Mouse (Mus musculus): Measurements from ENCODE around the gene Gpd2.

Gpd2 gene

GRCm38 (mm10) chr2:57237475-57237919 lies at the start of gene Gpd2:
Gene Gpd2, plus strand, starts transcription at chr2:57237635.
- DNase-seq (ENCODE audit: low read depth, low spot score) = peak; percentile 42

- DNase-seq (ENCODE audit: low read depth, low spot score) = no peak
Observed at GRCm38 (mm10) chr2:57188237-57188636, 49.2 kb upstream of the Gpd2 start.

GRCm38 (mm10) chr2:57190884-57191283 lies 46.6 kb upstream of the Gpd2 start:
- no peak for DNase-seq (ENCODE audit: low read depth, low spot score)

- DNase-seq (ENCODE audit: low read depth, low spot score) = no peak
Observed at GRCm38 (mm10) chr2:57199046-57199445, 38.4 kb upstream of the Gpd2 start.

GRCm38 (mm10) chr2:57208472-57209083 lies 28.9 kb upstream of the Gpd2 start:
- no peak for DNase-seq (ENCODE audit: low read depth, low spot score)

GRCm38 (mm10) chr2:57211049-57212001 lies 26.1 kb upstream of the Gpd2 start:
- no peak for DNase-seq (ENCODE audit: low read depth, low spot score)

GRCm38 (mm10) chr2:57213364-57213763 lies 24.1 kb upstream of the Gpd2 start:
- no peak for DNase-seq (ENCODE audit: low read depth, low spot score)

- DNase-seq (ENCODE audit: low read depth, low spot score) = no peak
Observed at GRCm38 (mm10) chr2:57223288-57224026, 14.0 kb upstream of the Gpd2 start.

- DNase-seq (ENCODE audit: low read depth, low spot score) = no peak
Observed at GRCm38 (mm10) chr2:57225236-57225635, 12.2 kb upstream of the Gpd2 start.

- DNase-seq (ENCODE audit: low read depth, low spot score) = no peak
Observed at GRCm38 (mm10) chr2:57227425-57227824, 10.0 kb upstream of the Gpd2 start.

- DNase-seq (ENCODE audit: low read depth, low spot score) = peak; percentile 57
Observed at GRCm38 (mm10) chr2:57229647-57230240, 7.7 kb upstream of the Gpd2 start.

- peak; percentile 86 for DNase-seq (ENCODE audit: low read depth, low spot score)
Observed at GRCm38 (mm10) chr2:57231432-57231831, 6.0 kb upstream of the Gpd2 start.

- DNase-seq (ENCODE audit: low read depth, low spot score) = no peak
Observed at GRCm38 (mm10) chr2:57232328-57232727, 5.1 kb upstream of the Gpd2 start.

GRCm38 (mm10) chr2:57236246-57236645 lies 1.2 kb upstream of the Gpd2 start:
- DNase-seq (ENCODE audit: low read depth, low spot score) = no peak

GRCm38 (mm10) chr2:57237026-57237425 lies 409 bp upstream of the Gpd2 start:
- DNase-seq (ENCODE audit: low read depth, low spot score) = no peak

GRCm38 (mm10) chr2:57237920-57238613 lies 632 bp downstream of the Gpd2 start:
- peak; percentile 63 for DNase-seq (ENCODE audit: low read depth, low spot score)

GRCm38 (mm10) chr2:57238614-57239165 lies 1.3 kb downstream of the Gpd2 start:
- peak; percentile 91 for DNase-seq (ENCODE audit: low read depth, low spot score)

- no peak for DNase-seq (ENCODE audit: low read depth, low spot score)
Observed at GRCm38 (mm10) chr2:57239356-57239755, 1.9 kb downstream of the Gpd2 start.

- DNase-seq (ENCODE audit: low read depth, low spot score) = peak; percentile 64
Observed at GRCm38 (mm10) chr2:57243987-57244386, 6.6 kb downstream of the Gpd2 start.

- no peak for DNase-seq (ENCODE audit: low read depth, low spot score)
Observed at GRCm38 (mm10) chr2:57245721-57246328, 8.4 kb downstream of the Gpd2 start.

Measured in ES-CJ7 (cell line).